ENCODE assay signal across 8 mouse cellular contexts in the genomic region with DNA sequence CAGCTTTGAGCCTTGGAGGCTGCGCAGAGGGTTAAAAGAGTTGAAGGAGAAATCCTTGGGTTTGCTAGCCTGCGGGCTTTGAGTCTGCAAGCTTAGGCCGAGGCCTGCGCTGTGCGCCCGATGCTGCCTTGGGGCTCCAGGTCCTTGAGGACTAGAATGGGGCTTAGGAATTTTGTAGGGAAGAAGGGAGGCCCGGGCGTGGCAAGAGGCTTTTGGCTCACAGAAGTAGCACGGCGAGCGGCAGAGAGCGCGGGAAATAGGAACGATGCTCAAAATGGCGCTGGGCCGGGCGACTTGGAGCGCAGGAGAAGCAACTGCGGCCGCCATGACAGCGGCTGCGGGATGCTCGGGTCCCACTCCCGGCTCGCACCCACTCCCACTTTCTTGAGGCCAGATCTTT. TPM values are rescaled to one million over a fixed set of nuclear protein-coding genes. Genes with fewer than 3 reads are reported as not detected.
A peak's percentile ranks its signal among the peaks of the same experiment; 100 is the strongest.
DNase-seq lines count a peak whose midpoint lies in the region; ATAC-seq lines count a peak whose summit lies in the region.

No protein-coding gene starts in this region.

- H3K27ac ChIP-seq in heart, embryonic 13.5 days (replicated peaks): peak overlapping the region; percentile 69

- ATAC-seq in heart, embryonic 13.5 days (ENCODE audit: extremely low read depth, insufficient number of reproducible peaks, low FRiP score, low TSS enrichment): no peak
- no peak for ATAC-seq in erythroblast, adult 5-6 weeks (replicated peaks; ENCODE audit: low FRiP score, poor library complexity, severe bottlenecking)

- peaks cover 20% of the 10 kb centered on the region; the same call in 1 of the 2 replicates for H3K4me1 ChIP-seq in heart, embryonic 13.5 days

- H3K9me3 ChIP-seq in heart, embryonic 13.5 days: no peaks in the 10 kb centered on the region

- intact Hi-C loops in gastrocnemius, postnatal 14 days (cut with DNase I; ENCODE audit: low total_unique reads): no loop called here

- H3K4me2 ChIP-seq in heart, embryonic 13.5 days: peak overlapping the region; percentile 69

- DNase-seq in urinary bladder, adult 2 months (ENCODE audit: low spot score): peak; percentile 52
- DNase-seq in urinary bladder, adult 18-20 months (ENCODE audit: low spot score in 2 of 2): no peak
- peak; percentile 82 for DNase-seq in kidney, postnatal 10 days
- DNase-seq in retina, embryonic 14.5 days (ENCODE audit: low spot score): peak; percentile 64
- DNase-seq in spleen, adult 18-20 months: no peak
- DNase-seq in gastrocnemius, postnatal 14 days: no peak

- no peaks in the 10 kb centered on the region for H3K36me3 ChIP-seq in heart, embryonic 13.5 days

- peak overlapping the region; percentile 78 for H3K9ac ChIP-seq in heart, embryonic 13.5 days

- WGBS in heart, embryonic 13.5 days: 2% methylated on average over 25 of the region's 25 CpGs

- peak overlapping the region; percentile 55 for H3K4me3 ChIP-seq in heart, embryonic 13.5 days

- H3K27me3 ChIP-seq in heart, embryonic 13.5 days (replicated peaks): peaks cover 92% of the 10 kb centered on the region

RNA-seq across cellular contexts. Expression of a gene that starts 4.1 kb away (rescaled TPM):
- polyA plus RNA-seq in urinary bladder, adult 2 months (2012; rRNA removed): 14.3 and 18.1 TPM in 2 replicates
- polyA plus RNA-seq in heart, embryonic 13.5 days (2015; fragmentation: Nextera tagmentation; extraction: Ambion mirVana): 3.6 and 5.9 TPM in 2 replicates
- total RNA-seq in erythroblast, adult 5-6 weeks (2015; ENCODE audit: low replicate concordance): not detected in 2 replicates
- not detected in 2 replicates for total RNA-seq in erythroblast, adult 5-6 weeks (2017; ENCODE audit: low replicate concordance)
- total RNA-seq in gastrocnemius, postnatal 14 days (2021): 1 to 10 TPM in 1 of 2 experiments, under 1 TPM in 1; 0.51 to 1.1 TPM

RNA-seq across cellular contexts. Expression of a gene that starts 11.2 kb away (rescaled TPM):
- 0.16 and 0.17 TPM in 2 replicates for polyA plus RNA-seq in urinary bladder, adult 2 months (2012; rRNA removed)
- 0.17 and 0.18 TPM in 2 replicates for polyA plus RNA-seq in heart, embryonic 13.5 days (2015; fragmentation: Nextera tagmentation; extraction: Ambion mirVana)
- not detected in 2 replicates for total RNA-seq in erythroblast, adult 5-6 weeks (2015; ENCODE audit: low replicate concordance)
- total RNA-seq in erythroblast, adult 5-6 weeks (2017; ENCODE audit: low replicate concordance): not detected in 2 replicates
- total RNA-seq in gastrocnemius, postnatal 14 days (2021): not detected

RNA-seq across cellular contexts. Expression of a gene that starts 31.2 kb away (rescaled TPM):
- polyA plus RNA-seq in urinary bladder, adult 2 months (2012; rRNA removed): 11.4 and 11.8 TPM in 2 replicates
- 0.31 and 1.1 TPM in 2 replicates for polyA plus RNA-seq in heart, embryonic 13.5 days (2015; fragmentation: Nextera tagmentation; extraction: Ambion mirVana)
- not detected in 2 replicates for total RNA-seq in erythroblast, adult 5-6 weeks (2015; ENCODE audit: low replicate concordance)
- total RNA-seq in erythroblast, adult 5-6 weeks (2017; ENCODE audit: low replicate concordance): not detected in 2 replicates
- total RNA-seq in gastrocnemius, postnatal 14 days (2021): under 1 TPM; 0.66 to 0.80 TPM

RNA-seq across cellular contexts. Expression of a gene that starts 36.3 kb away (rescaled TPM):
- polyA plus RNA-seq in urinary bladder, adult 2 months (2012; rRNA removed): 6.8 and 7.6 TPM in 2 replicates
- polyA plus RNA-seq in heart, embryonic 13.5 days (2015; fragmentation: Nextera tagmentation; extraction: Ambion mirVana): 0.43 and 0.59 TPM in 2 replicates
- 0.63 TPM in 1 of 2 replicates, not detected in the other for total RNA-seq in erythroblast, adult 5-6 weeks (2015; ENCODE audit: low replicate concordance)
- total RNA-seq in erythroblast, adult 5-6 weeks (2017; ENCODE audit: low replicate concordance): 0.56 and 0.77 TPM in 2 replicates
- total RNA-seq in gastrocnemius, postnatal 14 days (2021): under 1 TPM; 0.51 to 0.53 TPM

RNA-seq across cellular contexts. Expression of a gene that starts 51.2 kb away (rescaled TPM):
- polyA plus RNA-seq in urinary bladder, adult 2 months (2012; rRNA removed): 5.8 and 7.4 TPM in 2 replicates
- polyA plus RNA-seq in heart, embryonic 13.5 days (2015; fragmentation: Nextera tagmentation; extraction: Ambion mirVana): 3.8 and 5.5 TPM in 2 replicates
- total RNA-seq in erythroblast, adult 5-6 weeks (2015; ENCODE audit: low replicate concordance): not detected in 2 replicates
- total RNA-seq in erythroblast, adult 5-6 weeks (2017; ENCODE audit: low replicate concordance): not detected in 2 replicates
- under 1 TPM; 0.90 to 0.91 TPM for total RNA-seq in gastrocnemius, postnatal 14 days (2021)

Comparison
In these comparisons a context has a peak if more than half of its experiments do, and no peak if none do; other contexts are left out.
1. DNase-seq: peak in urinary bladder, adult 2 months (single experiment), kidney, postnatal 10 days (single experiment) and retina, embryonic 14.5 days (single experiment); none in urinary bladder, adult 18-20 months (0 of 2), spleen, adult 18-20 months (0 of 2) and gastrocnemius, postnatal 14 days (single experiment).